Comparison of ENCODE assay signal across 14 mouse cellular contexts in the genomic region with DNA sequence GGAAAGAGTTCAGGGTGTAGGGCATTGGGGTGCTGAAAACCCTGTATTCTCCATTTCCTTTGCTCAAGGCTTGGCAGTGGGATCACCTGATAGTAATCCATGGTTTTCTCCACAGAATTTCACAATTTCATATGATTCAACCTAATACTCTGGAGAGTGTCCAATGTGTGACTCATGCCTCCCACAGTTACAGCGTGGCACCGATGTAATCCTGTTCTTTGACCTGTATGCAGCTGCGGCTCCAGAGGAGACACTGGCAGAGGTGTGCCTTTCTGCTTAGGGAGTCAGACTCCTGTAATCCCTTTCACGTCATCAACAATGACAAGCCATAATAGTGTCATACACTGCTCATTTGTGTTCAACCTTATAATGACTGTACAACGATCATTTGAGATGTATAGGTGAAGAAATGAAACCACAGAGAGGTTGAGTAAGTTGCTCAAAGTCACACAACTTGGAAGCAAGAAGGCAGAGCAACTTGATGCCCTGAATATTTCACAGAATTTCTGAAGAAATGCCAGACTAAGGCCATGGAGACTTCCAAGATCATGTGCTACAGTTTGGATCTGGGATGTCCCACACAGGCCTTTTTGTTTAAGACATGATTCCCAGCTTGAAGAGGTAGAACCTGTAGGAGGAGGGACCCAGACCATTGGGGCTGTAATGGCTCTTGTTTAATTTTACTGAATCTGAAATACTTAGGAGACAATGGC. TPM values are rescaled to one million over a fixed set of nuclear protein-coding genes. Genes with fewer than 3 reads are reported as not detected.
DNase-seq lines count a peak whose midpoint lies in the region; ATAC-seq and TF ChIP-seq lines count a peak whose summit lies in the region.
"Had no signal": no experiment of that assay in that cellular context is flagged by ENCODE, and none has a peak within 500 bp of the region (broad histone marks: within the 10 kb centered on the region; RNA-seq: fewer than 3 reads in every experiment).

No protein-coding gene starts in this region.

- no peak overlapping the region for H3K9ac ChIP-seq in stomach, postnatal 0 days (ENCODE audit: low read length)
- H3K9ac ChIP-seq: heart, embryonic 15.5 days; limb, embryonic 12.5 days had no signal

- WGBS in stomach, postnatal 0 days, result 41% methylated on average over 5 of the region's 5 CpGs

- DNase-seq in gastrocnemius, adult 2 months, result no peak
- DNase-seq in gastrocnemius, postnatal 14 days, result no peak
- DNase-seq in urinary bladder, postnatal 14 days (ENCODE audit: low spot score), result peak; percentile 62
- DNase-seq in urinary bladder, adult 2 months (ENCODE audit: low spot score), result no peak
- DNase-seq in fibroblast of lung, adult 2 months (ENCODE audit: low read depth), result peak; percentile 97
- DNase-seq in stomach, postnatal 0 days (ENCODE audit: low spot score), result peak; percentile 53
- no peak for DNase-seq in thymus, adult 18-20 months
- DNase-seq: cerebellum, adult 11 months; thymus, adult 2 months had no signal

- H3K36me3 ChIP-seq in stomach, postnatal 0 days (ENCODE audit: control insufficient read depth, insufficient read depth, low read length), result no peaks in the 10 kb centered on the region
- H3K36me3 ChIP-seq: heart, embryonic 15.5 days; limb, embryonic 12.5 days had no signal

- H3K4me2 ChIP-seq in stomach, postnatal 0 days (replicated peaks; ENCODE audit: low read depth), result no peak overlapping the region
- H3K4me2 ChIP-seq: heart, embryonic 15.5 days; limb, embryonic 12.5 days had no signal

- ATAC-seq in stomach, postnatal 0 days (ENCODE audit: low FRiP score, low TSS enrichment), result peak; percentile 95
- no peak for ATAC-seq in CD4-positive, CD25-positive, alpha-beta regulatory T cell, adult 4 months
- ATAC-seq: forebrain, embryonic 16.5 days had no signal

- H3K4me3 ChIP-seq in gastrocnemius, adult 2 months, result no peak overlapping the region
- no peak overlapping the region for H3K4me3 ChIP-seq in stomach, postnatal 0 days (ENCODE audit: low read depth, low read length)
- H3K4me3 ChIP-seq: heart, embryonic 15.5 days; limb, embryonic 12.5 days had no signal

- H3K9me3 ChIP-seq in stomach, postnatal 0 days (ENCODE audit: control insufficient read depth, low read length), result no peaks in the 10 kb centered on the region
- H3K9me3 ChIP-seq: heart, embryonic 15.5 days; limb, embryonic 12.5 days had no signal

- no peaks in the 10 kb centered on the region for H3K4me1 ChIP-seq in stomach, postnatal 0 days (replicated peaks; ENCODE audit: control insufficient read depth, insufficient read depth)
- H3K4me1 ChIP-seq: heart, embryonic 15.5 days; limb, embryonic 12.5 days had no signal

- intact Hi-C loops in gastrocnemius, adult 2 months (cut with DNase I), result no loop called here
- intact Hi-C loops in gastrocnemius, postnatal 14 days (cut with DNase I; ENCODE audit: low total_unique reads), result no loop called here

- peak overlapping the region; percentile 50 for H3K27ac ChIP-seq in gastrocnemius, adult 2 months
- no peak overlapping the region for H3K27ac ChIP-seq in stomach, postnatal 0 days (replicated peaks)
- H3K27ac ChIP-seq: heart, embryonic 15.5 days; limb, embryonic 12.5 days had no signal

- TF ChIP-seq CTCF in gastrocnemius, adult 2 months (IDR thresholded peaks at IDR 0.05), result no peak
- TF ChIP-seq CTCF in stomach, postnatal 0 days (IDR thresholded peaks at IDR 0.05; ENCODE audit: low read depth), result no peak

- TF ChIP-seq EP300 in stomach, postnatal 0 days (optimal IDR thresholded peaks at IDR 0.05), result no peak

- no peaks in the 10 kb centered on the region for H3K27me3 ChIP-seq in stomach, postnatal 0 days (ENCODE audit: control insufficient read depth, insufficient read depth, low read length)
- H3K27me3 ChIP-seq: heart, embryonic 15.5 days; limb, embryonic 12.5 days had no signal

RNA-seq across cellular contexts. Expression of a gene that starts 17.7 kb away (rescaled TPM):
- 1 to 10 TPM; 1.5 to 3.2 TPM for total RNA-seq in gastrocnemius, adult 2 months (2021)
- total RNA-seq in gastrocnemius, postnatal 14 days (2021), result 1 to 10 TPM; 5.8 to 7.5 TPM
- polyA plus RNA-seq in urinary bladder, adult 2 months (2012; rRNA removed), result 8.7 and 13.3 TPM in 2 replicates
- polyA plus RNA-seq in stomach, postnatal 0 days (2015; fragmentation: Nextera tagmentation; extraction: Ambion mirVana), result 13.4 and 14.6 TPM in 2 replicates
- under 1 TPM; 0.59 to 0.72 TPM for polyA plus RNA-seq in CD4-positive, CD25-positive, alpha-beta regulatory T cell, adult 4 months (2017; shearing (Covaris generic))
- total RNA-seq: megakaryocyte-erythroid progenitor cell, adult 5-6 weeks had no signal

RNA-seq across cellular contexts. Expression of a gene that starts 34.7 kb away (rescaled TPM):
- total RNA-seq in gastrocnemius, adult 2 months (2021), result 10 to 100 TPM in 1 of 2 experiments, 1 to 10 TPM in 1; 6.7 to 23.3 TPM
- total RNA-seq in gastrocnemius, postnatal 14 days (2021), result 10 to 100 TPM; 19.3 to 24.4 TPM
- 140 and 213 TPM in 2 replicates for polyA plus RNA-seq in urinary bladder, adult 2 months (2012; rRNA removed)
- polyA plus RNA-seq in stomach, postnatal 0 days (2015; fragmentation: Nextera tagmentation; extraction: Ambion mirVana), result 187 and 196 TPM in 2 replicates
- 10 to 100 TPM; 17.8 to 20.1 TPM for polyA plus RNA-seq in CD4-positive, CD25-positive, alpha-beta regulatory T cell, adult 4 months (2017; shearing (Covaris generic))

RNA-seq across cellular contexts. Expression of a gene that starts 50.2 kb away (rescaled TPM):
- total RNA-seq in gastrocnemius, adult 2 months (2021), result 10 to 100 TPM; 13.6 to 14.4 TPM
- total RNA-seq in gastrocnemius, postnatal 14 days (2021), result 10 to 100 TPM; 26.0 to 26.9 TPM
- polyA plus RNA-seq in urinary bladder, adult 2 months (2012; rRNA removed), result 61.5 and 69.2 TPM in 2 replicates
- polyA plus RNA-seq in stomach, postnatal 0 days (2015; fragmentation: Nextera tagmentation; extraction: Ambion mirVana), result 60.9 and 71.1 TPM in 2 replicates
- polyA plus RNA-seq in CD4-positive, CD25-positive, alpha-beta regulatory T cell, adult 4 months (2017; shearing (Covaris generic)), result 10 to 100 TPM; 36.0 to 41.4 TPM

Comparison
In these comparisons a context has a peak if more than half of its experiments do, and no peak if none do; other contexts are left out.
1. DNase-seq: peak in urinary bladder, postnatal 14 days (single experiment), fibroblast of lung, adult 2 months (single experiment) and stomach, postnatal 0 days (single experiment); none in gastrocnemius, adult 2 months (single experiment), gastrocnemius, postnatal 14 days (single experiment), urinary bladder, adult 2 months (single experiment) and thymus, adult 18-20 months (0 of 2).